ENCODE assay signal across 25 mouse cellular contexts in genomic region chr1:121012126-121012525, GRCm38 (mm10).
"Had no signal": no experiment of that assay in that cellular context is flagged by ENCODE, and none has a peak within 500 bp of the region (broad histone marks: within the 10 kb centered on the region; RNA-seq: fewer than 3 reads in every experiment).

No protein-coding gene starts in this region.

- H3K4me1 ChIP-seq: heart, embryonic 15.5 days; hindbrain, embryonic 13.5 days; hindbrain, embryonic 15.5 days; kidney, embryonic 15.5 days; limb, embryonic 13.5 days; limb, embryonic 15.5 days; liver, embryonic 13.5 days; liver, embryonic 15.5 days had no signal

- H3K9ac ChIP-seq: heart, embryonic 13.5 days; heart, embryonic 15.5 days; hindbrain, embryonic 13.5 days; hindbrain, embryonic 15.5 days; kidney, embryonic 15.5 days; limb, embryonic 13.5 days; limb, embryonic 15.5 days; liver, embryonic 13.5 days; liver, embryonic 15.5 days had no signal

- H3K4me3 ChIP-seq: heart, adult 2 months; heart, embryonic 13.5 days; heart, embryonic 15.5 days; hindbrain, embryonic 13.5 days; hindbrain, embryonic 15.5 days; kidney, embryonic 15.5 days; layer of hippocampus, adult 2 months; limb, embryonic 13.5 days; limb, embryonic 15.5 days; liver, embryonic 13.5 days; liver, embryonic 15.5 days had no signal

- H3K9me3 ChIP-seq: heart, embryonic 15.5 days; kidney, embryonic 15.5 days; liver, embryonic 15.5 days had no signal

- DNase-seq: gastrocnemius, postnatal 14 days; gastrocnemius, postnatal 36 days; heart, adult 2 months; heart, postnatal 14 days; heart, postnatal 36 days; kidney, adult 11 months; kidney, adult 2 months; kidney, adult 9 months; kidney, postnatal 14 days; kidney, postnatal 4 days; left cerebral cortex, postnatal 4 days; liver, embryonic 13.5 days had no signal

- H3K27ac ChIP-seq: heart, adult 2 months; heart, embryonic 13.5 days; heart, embryonic 15.5 days; hindbrain, embryonic 13.5 days; hindbrain, embryonic 15.5 days; hindbrain, postnatal 0 days; kidney, embryonic 15.5 days; kidney, postnatal 0 days; layer of hippocampus, adult 2 months; limb, embryonic 13.5 days; limb, embryonic 15.5 days; liver, embryonic 13.5 days; liver, embryonic 15.5 days had no signal

- H3K36me3 ChIP-seq: heart, embryonic 13.5 days; heart, embryonic 15.5 days; hindbrain, embryonic 13.5 days; hindbrain, embryonic 15.5 days; kidney, embryonic 15.5 days; limb, embryonic 13.5 days; limb, embryonic 15.5 days; liver, embryonic 13.5 days; liver, embryonic 15.5 days had no signal

- H3K4me2 ChIP-seq: heart, embryonic 11.5 days; heart, embryonic 13.5 days; heart, embryonic 15.5 days; hindbrain, embryonic 13.5 days; hindbrain, embryonic 15.5 days; kidney, embryonic 15.5 days; limb, embryonic 13.5 days; limb, embryonic 15.5 days; liver, embryonic 13.5 days; liver, embryonic 15.5 days had no signal

- H3K27me3 ChIP-seq: heart, embryonic 13.5 days; heart, embryonic 15.5 days; hindbrain, embryonic 15.5 days; limb, embryonic 13.5 days; limb, embryonic 15.5 days; liver, embryonic 13.5 days; liver, embryonic 15.5 days had no signal

- ATAC-seq: hindbrain, postnatal 0 days; intestine, embryonic 16.5 days had no signal
